Mouse (Mus musculus): ENCODE measurements at regions not wholly inside any gene's neighbourhood (a gene's known extent, or its start where the extent isn't known, plus 50 kb on each side); places are given as distances from the start of the nearest gene placed in this dataset.

DNA sequence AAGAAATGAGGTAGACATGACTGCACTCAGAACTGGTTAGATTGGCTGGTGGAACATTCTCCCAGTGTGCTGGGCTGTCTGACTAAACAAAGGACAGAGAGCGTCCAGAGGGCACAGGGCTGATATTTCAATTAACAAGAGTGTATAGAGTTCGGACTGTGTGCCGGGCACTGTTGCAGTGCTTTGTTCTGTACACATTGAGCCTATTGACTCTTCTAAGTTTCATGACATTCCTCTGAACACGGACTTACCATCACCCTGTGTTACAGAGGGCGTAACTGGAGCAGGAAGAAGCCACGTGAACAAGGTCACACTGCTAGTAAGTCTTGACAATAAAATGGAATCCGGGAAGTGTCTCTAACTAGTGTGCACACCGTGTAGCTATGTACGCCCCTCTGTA lies 92.1 kb upstream of the Barx2 start:
- no peak for DNase-seq (ENCODE audit: low read depth)

DNA sequence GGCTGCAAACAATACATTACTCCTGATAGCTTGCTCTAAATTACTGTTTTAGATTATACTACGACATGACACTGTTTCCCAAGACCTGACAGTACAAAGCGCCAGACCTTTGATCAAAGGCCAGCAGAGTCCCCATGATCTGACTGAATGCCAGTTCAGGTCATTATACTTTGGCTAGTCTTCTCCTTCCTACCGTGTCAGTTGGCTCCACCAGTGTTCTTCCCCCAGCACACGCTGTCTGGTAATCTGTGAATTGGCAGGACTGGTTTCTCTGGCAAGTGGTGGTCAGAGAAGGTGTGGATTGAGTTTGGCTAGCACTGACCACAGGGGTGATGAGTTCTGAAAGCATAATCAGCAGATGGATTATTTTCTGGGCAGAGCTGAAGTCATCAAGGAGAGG lies 93.1 kb upstream of the Barx2 start:
- DNase-seq (ENCODE audit: low read depth) = no peak

GRCm38 (mm10) chr9:32010953-32011770 lies 97.9 kb upstream of the Barx2 start:
- no peak for DNase-seq (ENCODE audit: low read depth)

GRCm38 (mm10) chr9:32016286-32016685 lies 99.7 kb upstream of the Arhgap32 start:
- DNase-seq (ENCODE audit: low read depth) = no peak

- no peak for DNase-seq (ENCODE audit: low read depth)
These were observed 97.9 kb upstream of the Arhgap32 start for GRCm38 (mm10) chr9:32018020-32018419.

DNA sequence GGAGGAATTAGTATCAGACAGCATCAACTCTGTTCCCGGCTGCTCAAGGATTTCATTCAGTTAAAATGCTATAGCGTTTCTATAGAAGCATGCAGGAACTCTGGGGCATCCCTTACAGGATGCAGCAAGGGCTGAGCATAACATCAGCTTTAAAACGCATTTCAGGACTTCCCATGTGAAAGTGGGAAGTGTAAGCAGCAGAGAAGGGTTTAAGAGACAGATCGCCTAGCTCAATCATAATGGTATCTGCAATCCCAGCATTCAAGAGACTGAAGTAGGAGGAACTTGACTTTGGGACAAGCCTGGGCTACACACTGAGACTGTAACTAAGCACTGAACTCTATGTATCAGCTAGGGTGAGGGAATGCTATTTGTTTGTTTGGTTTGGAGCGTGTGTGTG lies 96.2 kb upstream of the Arhgap32 start:
- no peak for DNase-seq (ENCODE audit: low read depth)

DNA sequence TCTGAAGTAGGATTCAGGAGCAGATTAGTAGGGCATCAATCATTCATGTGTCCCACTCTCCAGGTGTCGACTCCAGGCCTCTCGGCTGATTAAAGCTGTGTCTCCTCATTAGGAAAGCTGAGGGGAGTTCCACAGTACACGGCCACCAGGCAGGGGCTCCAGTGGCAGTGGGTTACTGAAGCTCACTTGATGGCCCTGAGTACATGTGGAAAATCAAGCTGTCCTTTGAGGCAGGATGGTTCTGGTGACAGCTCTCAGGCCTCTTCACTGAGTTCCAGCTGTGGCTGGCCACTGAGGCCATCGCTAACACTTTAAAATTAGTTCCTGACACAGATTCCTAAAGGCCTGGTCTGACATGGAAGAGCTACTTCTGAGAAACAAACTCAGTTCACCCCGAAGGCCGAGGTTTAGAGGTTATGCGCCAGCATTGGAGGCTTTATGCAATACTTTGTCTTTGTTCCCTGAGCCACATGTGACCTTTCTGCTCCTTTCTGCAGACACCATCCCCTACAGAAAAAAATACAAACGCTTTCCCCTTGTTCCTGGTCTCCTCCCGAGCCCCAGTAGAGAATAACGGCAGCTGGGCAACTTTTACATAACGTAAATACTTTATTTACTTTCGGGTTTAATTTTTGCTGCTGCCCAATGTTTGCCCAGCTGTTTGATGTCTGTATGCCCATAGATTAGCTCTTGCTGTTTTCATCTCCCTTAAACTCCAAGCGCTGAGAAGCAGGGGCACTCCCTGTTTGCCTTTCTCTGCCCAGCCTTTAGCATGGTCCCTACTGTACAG lies 94.8 kb upstream of the Arhgap32 start:
- DNase-seq (ENCODE audit: low read depth) = no peak

DNA sequence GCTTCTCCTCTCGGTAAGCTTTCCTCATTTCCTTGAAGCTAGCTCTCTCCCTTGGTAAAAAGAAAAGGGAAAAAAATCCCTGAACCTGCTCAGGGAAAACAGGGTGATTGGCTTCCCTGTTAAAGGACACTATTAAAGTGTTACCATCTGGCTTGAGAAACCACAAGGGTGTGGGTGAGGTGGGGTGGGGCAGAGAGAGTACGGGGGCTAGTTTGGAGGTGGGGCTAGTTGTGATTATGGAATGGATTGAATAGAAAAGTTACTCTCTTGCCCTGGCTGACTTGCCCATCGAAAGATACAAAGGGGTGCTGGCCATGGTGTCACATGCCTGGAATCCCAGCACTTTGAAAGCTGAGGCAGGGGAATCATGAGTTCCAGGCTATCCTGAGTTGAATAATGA lies 94.2 kb upstream of the Arhgap32 start:
- no peak for DNase-seq (ENCODE audit: low read depth)

DNA sequence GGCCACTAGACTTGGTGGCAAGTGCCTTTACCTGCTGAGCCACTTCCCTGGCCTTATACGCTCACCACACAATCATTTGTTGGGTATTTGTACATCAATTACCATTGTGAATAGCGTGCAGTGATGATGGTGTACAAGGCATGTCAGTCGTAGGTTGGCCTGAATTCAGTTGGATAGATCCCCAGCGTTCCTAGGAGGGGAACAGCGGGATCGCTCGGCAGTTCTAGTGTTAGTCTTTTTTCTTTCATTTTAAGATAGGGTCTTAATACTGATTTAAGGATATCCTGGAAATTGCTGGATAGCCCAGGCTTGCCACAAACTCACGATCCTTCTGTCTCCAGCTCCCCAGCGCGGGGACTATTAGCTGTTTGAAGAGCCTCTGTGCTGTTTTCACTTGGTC lies 92.9 kb upstream of the Arhgap32 start:
- DNase-seq (ENCODE audit: low read depth) = no peak

GRCm38 (mm10) chr9:32024767-32025166 lies 91.2 kb upstream of the Arhgap32 start:
- DNase-seq (ENCODE audit: low read depth) = no peak

GRCm38 (mm10) chr9:32027962-32028361 lies 88.0 kb upstream of the Arhgap32 start:
- no peak for DNase-seq (ENCODE audit: low read depth)

DNA sequence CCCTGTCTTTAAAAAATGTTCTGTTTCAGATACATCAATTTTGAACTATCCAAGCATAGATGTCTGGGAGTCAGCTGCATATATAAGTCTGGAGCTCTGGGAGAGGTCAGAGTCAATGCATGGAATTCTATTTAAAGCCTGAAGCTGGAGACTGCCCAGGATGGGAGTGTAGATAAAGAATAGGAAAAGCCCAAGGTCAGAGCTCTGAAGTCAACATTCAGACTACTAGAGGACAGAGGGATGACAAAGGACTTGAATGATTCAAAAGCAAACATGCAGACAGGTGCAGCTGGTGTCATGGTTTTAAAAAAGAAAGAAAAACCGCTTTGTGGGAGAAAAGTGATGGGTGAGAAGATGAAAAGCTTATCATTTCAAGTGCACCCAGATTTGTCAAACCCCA lies 86.9 kb upstream of the Arhgap32 start:
- DNase-seq (ENCODE audit: low read depth) = no peak

DNA sequence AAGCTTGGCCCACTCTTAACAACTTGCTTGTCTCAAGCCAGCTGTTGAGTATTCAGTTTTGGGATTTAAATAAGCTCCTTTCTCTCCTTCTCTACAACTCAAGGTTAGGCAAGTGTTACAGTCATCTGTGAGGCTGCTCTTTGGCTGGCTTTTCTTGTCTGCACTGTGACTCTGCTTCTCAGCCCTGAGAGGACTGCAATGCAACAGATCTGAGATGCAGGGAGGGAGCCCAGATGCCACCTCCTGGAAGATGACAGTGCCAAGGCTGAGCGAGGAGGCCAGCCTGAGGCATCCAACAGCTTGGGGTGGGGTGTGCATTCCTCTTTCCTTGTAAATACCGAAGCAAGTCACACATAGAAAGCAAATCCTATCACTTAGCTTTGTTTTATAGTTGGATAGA lies 86.2 kb upstream of the Arhgap32 start:
- no peak for DNase-seq (ENCODE audit: low read depth)

DNA sequence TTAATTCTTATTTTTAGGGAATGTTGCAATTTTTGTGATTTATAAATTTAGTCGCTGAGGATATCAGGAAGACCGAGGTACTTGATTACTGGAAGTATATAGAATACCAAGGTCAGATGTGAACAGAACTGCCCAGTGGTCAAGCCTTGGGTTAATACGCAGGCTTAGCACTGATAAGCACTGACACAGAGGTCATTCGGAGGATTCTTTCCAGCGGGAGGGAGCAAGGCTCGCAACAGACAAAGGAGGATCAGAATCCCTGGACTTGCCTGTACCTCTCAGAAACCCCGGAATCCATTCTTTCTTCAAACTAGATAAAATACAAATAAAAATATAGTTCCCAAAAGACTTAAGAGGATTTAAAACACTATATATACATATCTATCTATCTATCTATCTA lies 85.7 kb upstream of the Arhgap32 start:
- DNase-seq (ENCODE audit: low read depth) = no peak

- no peak for DNase-seq (ENCODE audit: low read depth)
These were observed 83.9 kb upstream of the Arhgap32 start for GRCm38 (mm10) chr9:32031950-32032453.

- DNase-seq (ENCODE audit: low read depth) = no peak
These were observed 83.3 kb upstream of the Arhgap32 start for GRCm38 (mm10) chr9:32032521-32033185.

DNA sequence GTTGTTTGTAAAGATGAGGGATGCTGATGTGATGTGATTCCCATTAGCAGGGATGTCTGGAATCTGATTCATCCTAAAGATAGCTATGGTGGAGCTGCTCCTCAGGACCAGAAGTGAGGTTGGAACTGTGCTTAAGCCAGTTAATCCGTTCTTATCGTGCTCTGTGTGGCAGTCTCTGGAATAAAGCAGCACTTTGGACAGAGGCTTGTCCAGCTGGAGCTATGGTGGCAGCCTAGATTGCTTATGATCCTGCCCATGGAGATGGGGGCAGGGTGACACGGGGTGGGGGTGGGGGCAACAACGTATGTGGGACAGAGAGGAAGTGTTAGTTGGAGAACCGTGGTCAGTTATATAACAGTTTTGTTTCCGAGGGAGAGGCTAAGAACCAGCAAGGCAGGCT lies 82.0 kb upstream of the Arhgap32 start:
- no peak for DNase-seq (ENCODE audit: low read depth)

- no peak for DNase-seq (ENCODE audit: low read depth)
These were observed 75.9 kb upstream of the Arhgap32 start for GRCm38 (mm10) chr9:32039999-32040398.

DNA sequence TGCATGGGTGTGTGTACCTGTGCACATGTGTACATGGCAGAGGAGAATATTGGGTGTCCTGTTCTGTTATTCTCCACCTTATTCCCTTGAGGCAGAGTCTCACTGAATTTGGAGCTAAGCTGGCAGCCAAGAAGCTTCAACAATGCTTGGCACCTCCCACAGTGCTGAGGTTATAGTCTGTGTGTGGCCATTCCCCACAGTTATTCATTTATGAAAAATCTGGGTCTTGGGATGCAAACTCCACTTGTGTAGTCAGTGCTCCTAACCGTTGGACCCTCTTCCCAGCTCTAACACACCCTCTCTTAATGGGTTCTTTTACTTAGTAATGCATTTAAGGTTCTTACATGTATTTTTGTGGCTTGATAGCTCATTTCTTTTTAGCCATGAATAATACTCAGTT lies 72.6 kb upstream of the Arhgap32 start:
- no peak for DNase-seq (ENCODE audit: low read depth)

DNA sequence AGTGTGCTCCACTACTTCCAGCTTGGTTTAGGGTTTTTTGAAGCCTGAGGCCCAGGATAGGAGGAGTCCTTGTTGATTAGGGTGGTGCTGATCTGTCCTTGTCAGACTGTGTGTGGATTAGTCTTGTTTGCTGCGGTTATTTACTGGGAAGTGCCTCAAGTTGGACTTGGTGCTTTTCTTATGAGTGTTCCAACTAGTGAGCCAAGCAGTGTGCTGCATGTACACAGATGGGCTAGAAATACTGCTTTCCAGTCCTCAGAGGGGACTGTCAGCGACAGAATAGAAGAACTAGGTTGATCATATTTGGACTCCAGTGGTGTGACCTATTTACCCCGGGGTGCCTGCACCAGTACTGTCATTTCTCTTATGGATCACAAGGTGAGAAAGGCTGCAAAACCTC lies 69.1 kb upstream of the Arhgap32 start:
- DNase-seq (ENCODE audit: low read depth) = no peak

- DNase-seq (ENCODE audit: low read depth) = no peak
These were observed 67.0 kb upstream of the Arhgap32 start for GRCm38 (mm10) chr9:32048941-32049340.

- DNase-seq (ENCODE audit: low read depth) = no peak
These were observed 66.4 kb upstream of the Arhgap32 start for GRCm38 (mm10) chr9:32049546-32049945.
